Mouse (Mus musculus) embryonic facial prominence, embryonic 12.5 days (tissue): ENCODE data around the gene Tceal1. TPM values are rescaled to one million over a fixed set of nuclear protein-coding genes. Genes with fewer than 3 reads are reported as not detected.
A peak's percentile ranks its signal among the peaks of the same experiment; 100 is the strongest.
"Not testable (repeated sequence)": the region's sequence is repeated elsewhere in the genome, so short reads cannot be mapped to it uniquely, and the experiment has no call there.

Source experiments
- ATAC-seq: fragments of 200-750 bp; cut with Nextera tagmentation; 2 replicates; pipeline ENCODE4 v1.8.0; 2017; ENCODE audit not compliant: insufficient number of reproducible peaks, insufficient read depth, low FRiP score, low TSS enrichment
- H3K27ac ChIP-seq: fragments of 300-500 bp; sonication (generic); 2 replicates; pipeline ENCODE4 v1.5.1; 2016; ENCODE audit warnings: mild to moderate bottlenecking
- H3K27me3 ChIP-seq: fragments of 300-500 bp; sonication (generic); 2 replicates; pipeline ENCODE4 v1.6.1; 2016; ENCODE audit warnings: mild to moderate bottlenecking, moderate library complexity
- H3K36me3 ChIP-seq: fragments of 300-500 bp; sonication (generic); 2 replicates; pipeline ENCODE4 v1.6.1; 2016; ENCODE audit warnings: mild to moderate bottlenecking
- H3K4me1 ChIP-seq: fragments of 300-500 bp; sonication (generic); 2 replicates; pipeline ENCODE4 v1.6.1; 2016
- H3K4me2 ChIP-seq: fragments of 300-500 bp; sonication (generic); replicated peaks from 2 replicates; pipeline ENCODE4 v1.6.1; 2016; ENCODE audit warnings: mild to moderate bottlenecking, moderate library complexity
- H3K4me3 ChIP-seq: fragments of 300-500 bp; sonication (generic); 2 replicates; pipeline ENCODE4 v1.5.1; 2016; ENCODE audit warnings: mild to moderate bottlenecking
- H3K9ac ChIP-seq: fragments of 300-500 bp; sonication (generic); 2 replicates; pipeline ENCODE4 v1.6.1; 2016; ENCODE audit warnings: mild to moderate bottlenecking, moderate library complexity
- H3K9me3 ChIP-seq: fragments of 300-500 bp; sonication (generic); 2 replicates; pipeline ENCODE4 v1.6.1; 2016; ENCODE audit warnings: mild to moderate bottlenecking, moderate library complexity
- WGBS: fragments of 180-500 bp; shearing (Covaris S2); methylation state at CpG from one replicate; pipeline ENCODE4 v1.1.7; 2016; 5-methylcytosine and 5-hydroxymethylcytosine counted together
- polyA plus RNA-seq: library from polyadenylated mRNA; unstranded; fragments of >200 nt; fragmentation: Nextera tagmentation; extraction: Ambion mirVana; gene quantifications from 2 replicates; pipeline ENCODE4 v1.2.1, GENCODE M21; 2016

The Tceal1 gene
- polyA plus RNA-seq = 11.0 and 11.6 TPM in 2 replicates

GRCm38 (mm10) chrX:136707446-136708167 is at the start of gene Tceal1:
Tceal1 (plus strand) TSS chrX:136707982.
- 20% methylated on average over 15 of the region's 15 CpGs for WGBS
- H3K9ac ChIP-seq = peak within 1 kb of the TSS; percentile 61
- peak; percentile 81; the same call in 1 of the 2 replicates for ATAC-seq
- H3K27ac ChIP-seq = peak within 1 kb of the TSS; percentile 89
- no peaks in the 10 kb centered on the region for H3K4me1 ChIP-seq
- H3K36me3 ChIP-seq = no peaks in the 10 kb centered on the region
- H3K4me2 ChIP-seq = peak within 1 kb of the TSS; percentile 52
- peak within 1 kb of the TSS; percentile 48 for H3K4me3 ChIP-seq
- no peaks in the 10 kb centered on the region for H3K27me3 ChIP-seq
- H3K9me3 ChIP-seq = no peaks in the 10 kb centered on the region

- Histone ChIP-seq H3K27ac (no peak overlapping the region), H3K9me3 (no peaks in the 10 kb centered on the region), H3K4me3 (peak overlapping the region; percentile 45), H3K36me3 (no peaks in the 10 kb centered on the region), H3K27me3 (peaks cover 6% of the 10 kb centered on the region; the same call in 1 of the 2 replicates), H3K4me1 (no peaks in the 10 kb centered on the region), H3K9ac (peak overlapping the region; percentile 52), H3K4me2 (peak overlapping the region; percentile 63)
- 43% methylated on average over 10 of the region's 20 CpGs for WGBS
- 0 out of 2 replicates have a peak, but pooled peaks have one; percentile 74 for ATAC-seq
Measured at GRCm38 (mm10) chrX:136666281-136666706, 41.5 kb upstream of the Tceal1 start.

- H3K27me3 ChIP-seq, H3K9me3 ChIP-seq, H3K27ac ChIP-seq, H3K36me3 ChIP-seq, H3K4me1 ChIP-seq: not testable (repeated sequence)
- WGBS = 22% methylated on average over 23 of the region's 24 CpGs
- 0 out of 2 replicates have a peak, but pooled peaks have one; percentile 15 for ATAC-seq
- Histone ChIP-seq H3K9ac (peak overlapping the region; percentile 52), H3K4me3 (peak overlapping the region; percentile 45), H3K4me2 (peak overlapping the region; percentile 63)
Measured at GRCm38 (mm10) chrX:136666762-136667464, 40.9 kb upstream of the Tceal1 start.

- H3K36me3 ChIP-seq = no peaks in the 10 kb centered on the region
- 66% methylated on average over 2 of the region's 2 CpGs for WGBS
- H3K4me2 ChIP-seq = no peak overlapping the region
- H3K4me1 ChIP-seq = no peaks in the 10 kb centered on the region
- peaks cover 6% of the 10 kb centered on the region; the same call in 1 of the 2 replicates for H3K27me3 ChIP-seq
- H3K4me3 ChIP-seq = no peak overlapping the region
- no peak for ATAC-seq
- no peak overlapping the region for H3K27ac ChIP-seq
- no peak overlapping the region for H3K9ac ChIP-seq
- H3K9me3 ChIP-seq = no peaks in the 10 kb centered on the region
Measured at GRCm38 (mm10) chrX:136668794-136669193, 39.0 kb upstream of the Tceal1 start.

GRCm38 (mm10) chrX:136680989-136681388 is 26.8 kb upstream of the Tceal1 start:
- H3K4me2 ChIP-seq = no peak overlapping the region
- no peak for ATAC-seq
- H3K9ac ChIP-seq = no peak overlapping the region
- no peaks in the 10 kb centered on the region for H3K36me3 ChIP-seq
- H3K27ac ChIP-seq = no peak overlapping the region
- H3K27me3 ChIP-seq = no peaks in the 10 kb centered on the region
- H3K9me3 ChIP-seq = no peaks in the 10 kb centered on the region
- H3K4me1 ChIP-seq = no peaks in the 10 kb centered on the region
- 53% methylated on average over 3 of the region's 3 CpGs for WGBS
- no peak overlapping the region for H3K4me3 ChIP-seq

- H3K4me1 ChIP-seq, H3K4me2 ChIP-seq, H3K27me3 ChIP-seq, H3K9me3 ChIP-seq, H3K27ac ChIP-seq, H3K36me3 ChIP-seq, H3K4me3 ChIP-seq, H3K9ac ChIP-seq: not testable (repeated sequence)
- 39% methylated on average over 3 of the region's 3 CpGs for WGBS
- ATAC-seq = peak; percentile 64; the same call in 1 of the 2 replicates
Measured at GRCm38 (mm10) chrX:136691606-136692293, 16.0 kb upstream of the Tceal1 start.

- ATAC-seq = no peak
- Histone ChIP-seq H3K27me3 (no peaks in the 10 kb centered on the region), H3K9ac (no peak overlapping the region), H3K27ac (no peak overlapping the region), H3K4me1 (no peaks in the 10 kb centered on the region), H3K36me3 (no peaks in the 10 kb centered on the region), H3K9me3 (no peaks in the 10 kb centered on the region), H3K4me2 (no peak overlapping the region), H3K4me3 (no peak overlapping the region)
- WGBS = 78% methylated on average over 4 of the region's 4 CpGs
Measured at GRCm38 (mm10) chrX:136692294-136692675, 15.5 kb upstream of the Tceal1 start.

- no peak overlapping the region for H3K4me3 ChIP-seq
- no peak overlapping the region for H3K4me2 ChIP-seq
- no peak for ATAC-seq
- no peaks in the 10 kb centered on the region for H3K36me3 ChIP-seq
- H3K4me1 ChIP-seq = no peaks in the 10 kb centered on the region
- no peak overlapping the region for H3K9ac ChIP-seq
- no peaks in the 10 kb centered on the region for H3K27me3 ChIP-seq
- H3K9me3 ChIP-seq = no peaks in the 10 kb centered on the region
- no peak overlapping the region for H3K27ac ChIP-seq
- 76% methylated on average over 5 of the region's 5 CpGs for WGBS
Measured at GRCm38 (mm10) chrX:136693196-136693595, 14.6 kb upstream of the Tceal1 start.

GRCm38 (mm10) chrX:136708168-136708681 is 443 bp downstream of the Tceal1 start:
- no peaks in the 10 kb centered on the region for H3K27me3 ChIP-seq
- peak overlapping the region; percentile 61 for H3K9ac ChIP-seq
- H3K36me3 ChIP-seq = no peaks in the 10 kb centered on the region
- H3K4me2 ChIP-seq = peak overlapping the region; percentile 52
- H3K27ac ChIP-seq = peak overlapping the region; percentile 89
- no peaks in the 10 kb centered on the region for H3K4me1 ChIP-seq
- 20% methylated on average over 18 of the region's 18 CpGs for WGBS
- H3K4me3 ChIP-seq = peak overlapping the region; percentile 48
- peak; percentile 85 for ATAC-seq
- H3K9me3 ChIP-seq = no peaks in the 10 kb centered on the region

GRCm38 (mm10) chrX:136708782-136709181 is 1.0 kb downstream of the Tceal1 start:
- no peaks in the 10 kb centered on the region for H3K27me3 ChIP-seq
- no peaks in the 10 kb centered on the region for H3K36me3 ChIP-seq
- peak overlapping the region; percentile 52 for H3K4me2 ChIP-seq
- peak overlapping the region; percentile 48 for H3K4me3 ChIP-seq
- H3K27ac ChIP-seq = peak overlapping the region; percentile 89
- no peaks in the 10 kb centered on the region for H3K4me1 ChIP-seq
- WGBS = 28% methylated on average over 14 of the region's 14 CpGs
- ATAC-seq = no peak
- H3K9ac ChIP-seq = peak overlapping the region; percentile 61
- no peaks in the 10 kb centered on the region for H3K9me3 ChIP-seq

- ATAC-seq = 0 out of 2 replicates have a peak, but pooled peaks have one; percentile 69
Measured at GRCm38 (mm10) chrX:136714742-136715474, 7.1 kb downstream of the Tceal1 start.

More at GRCm38 (mm10) chrX:136714742-136715474, 7.1 kb downstream of the Tceal1 start:
- WGBS = 57% methylated on average over 3 of the region's 3 CpGs
- H3K4me3 ChIP-seq, H3K4me1 ChIP-seq, H3K36me3 ChIP-seq, H3K27ac ChIP-seq, H3K27me3 ChIP-seq, H3K4me2 ChIP-seq, H3K9ac ChIP-seq, H3K9me3 ChIP-seq: not testable (repeated sequence)
